Mouse (Mus musculus) CH12.LX (cell line): ENCODE results near the gene Nckap1l. TPM values are rescaled to one million over a fixed set of nuclear protein-coding genes. Genes with fewer than 3 reads are reported as not detected.

Source experiments
- DNase-seq: peaks from one replicate; pipeline ENCODE4 v3.0.0-alpha.2; 2013; ENCODE audit errors: extremely low read depth
- H3K27ac ChIP-seq: 2 replicates; pipeline ENCODE4 v1.5.1; 2012; ENCODE audit warnings: low read depth, mild to moderate bottlenecking, control low read depth, moderate library complexity; ENCODE audit not compliant: insufficient read depth
- H3K27me3 ChIP-seq: replicated peaks from 2 replicates; pipeline ENCODE3; 2012; ENCODE audit warnings: inconsistent platforms
- H3K36me3 ChIP-seq, 2 experiments: replicated peaks in 1 of 2; 2 replicates each; pipeline versions ENCODE3 to v1.6.1; 2012; ENCODE audit warnings: inconsistent platforms in 1 of 2, low read length in 1 of 2, mild to moderate bottlenecking in 1 of 2, mixed read lengths in 1 of 2, moderate library complexity in 1 of 2; ENCODE audit not compliant: control insufficient read depth in 1 of 2, insufficient read depth in 1 of 2
- H3K4me1 ChIP-seq, 2 experiments: 2 replicates each; pipeline ENCODE4 v1.6.1; 2012; ENCODE audit warnings: inconsistent platforms in 1 of 2, moderate library complexity in 1 of 2; ENCODE audit not compliant: insufficient read depth in 2 of 2, control insufficient read depth in 1 of 2
- H3K4me2 ChIP-seq: 2 replicates; pipeline ENCODE4 v1.6.1; 2012; ENCODE audit warnings: low read depth, mild to moderate bottlenecking, control low read depth; ENCODE audit not compliant: poor library complexity, insufficient read depth, severe bottlenecking
- H3K4me3 ChIP-seq, 3 experiments: fragments of 150-350 bp in 1 of 3; sonication (generic) in 1 of 3; replicated peaks in 1 of 3; 2 replicates each; pipeline versions ENCODE3 to v1.5.1; 2011 to 2012; ENCODE audit warnings: low read depth in 2 of 3, low read length in 2 of 3, mild to moderate bottlenecking in 2 of 3, moderate library complexity in 2 of 3, control low read depth in 1 of 3, improper control_type of control experiment in 1 of 3, inconsistent platforms in 1 of 3, mixed read lengths in 1 of 3; ENCODE audit not compliant: poor library complexity in 1 of 3
- H3K79me2 ChIP-seq: replicated peaks from 2 replicates; pipeline ENCODE4 v1.6.1; 2012; ENCODE audit warnings: mild to moderate bottlenecking, moderate library complexity; ENCODE audit not compliant: control insufficient read depth, poor library complexity, insufficient read depth, severe bottlenecking; ENCODE audit errors: extremely low read depth
- H3K9ac ChIP-seq: 2 replicates; pipeline ENCODE4 v1.6.1; 2012; ENCODE audit warnings: low read depth, mild to moderate bottlenecking, control low read depth, moderate library complexity; ENCODE audit not compliant: insufficient read depth
- H3K9me3 ChIP-seq: replicated peaks from 2 replicates; pipeline ENCODE3; 2012; ENCODE audit warnings: low read length, inconsistent platforms, mixed read lengths
- CHD2 ChIP-seq: IDR thresholded peaks from 2 replicates; pipeline ENCODE4 v1.6.1; 2011; ENCODE audit warnings: low read length, improper control_type of control experiment
- E2F4 ChIP-seq: IDR thresholded peaks from 2 replicates; pipeline ENCODE4 v1.6.1; 2011; ENCODE audit warnings: low read depth, low read length, improper control_type of control experiment; ENCODE audit not compliant: insufficient replicate concordance
- ELF1 ChIP-seq: IDR thresholded peaks from 2 replicates; pipeline ENCODE4 v1.6.1; 2014; ENCODE audit warnings: low read depth, mild to moderate bottlenecking, inconsistent platforms, low read length, improper control_type of control experiment
- ETS1 ChIP-seq: conservative IDR thresholded peaks from 2 replicates; pipeline ENCODE4 v1.6.1; 2012; ENCODE audit warnings: low read depth, mild to moderate bottlenecking, inconsistent platforms, low read length, improper control_type of control experiment, moderate library complexity
- GABPA ChIP-seq: IDR thresholded peaks from 2 replicates; pipeline ENCODE4 v1.6.1; 2012; ENCODE audit warnings: low read depth, low read length, improper control_type of control experiment, inconsistent platforms; ENCODE audit not compliant: insufficient replicate concordance
- HCFC1 ChIP-seq: IDR thresholded peaks from 2 replicates; pipeline ENCODE4 v1.6.1; 2012; ENCODE audit warnings: low read depth, mild to moderate bottlenecking, inconsistent platforms, low read length, improper control_type of control experiment
- IRF4 ChIP-seq: IDR thresholded peaks from 2 replicates; pipeline ENCODE4 v1.6.1; 2014; ENCODE audit warnings: low read depth, mild to moderate bottlenecking, inconsistent platforms, low read length, improper control_type of control experiment
- JUN ChIP-seq: IDR thresholded peaks from 2 replicates; pipeline ENCODE4 v1.6.1; 2011; ENCODE audit warnings: low read depth, mild to moderate bottlenecking, low read length, improper control_type of control experiment, moderate library complexity; ENCODE audit not compliant: insufficient read depth
- KAT2A ChIP-seq: IDR thresholded peaks from 2 replicates; pipeline ENCODE4 v1.6.1; 2012; ENCODE audit warnings: low read length, improper control_type of control experiment, inconsistent platforms; ENCODE audit not compliant: insufficient replicate concordance
- MAFK ChIP-seq: IDR thresholded peaks from 2 replicates; pipeline ENCODE4 v1.6.1; 2011; ENCODE audit warnings: low read length, improper control_type of control experiment; ENCODE audit not compliant: insufficient replicate concordance
- MAZ ChIP-seq: IDR thresholded peaks from 2 replicates; pipeline ENCODE4 v1.6.1; 2012; ENCODE audit warnings: low read depth, mild to moderate bottlenecking, inconsistent platforms, low read length, improper control_type of control experiment, moderate library complexity
- MEF2A ChIP-seq: IDR thresholded peaks from 2 replicates; pipeline ENCODE4 v1.6.1; 2014; ENCODE audit warnings: low read depth, mild to moderate bottlenecking, inconsistent platforms, low read length, improper control_type of control experiment, borderline replicate concordance
- MXI1 ChIP-seq: IDR thresholded peaks from 2 replicates; pipeline ENCODE4 v1.6.1; 2011; ENCODE audit warnings: mild to moderate bottlenecking, low read depth, low read length, improper control_type of control experiment
- NRF1 ChIP-seq: IDR thresholded peaks from 2 replicates; pipeline ENCODE4 v1.6.1; 2014; ENCODE audit warnings: low read depth, mild to moderate bottlenecking, inconsistent platforms, low read length, improper control_type of control experiment, moderate library complexity
- POLR2A ChIP-seq: IDR thresholded peaks from 2 replicates; pipeline ENCODE4 v1.6.1; 2011; ENCODE audit warnings: low read depth, mild to moderate bottlenecking, improper control_type of control experiment, low read length
- RAD21 ChIP-seq: IDR thresholded peaks from 2 replicates; pipeline ENCODE4 v1.6.1; 2011; ENCODE audit warnings: low read depth, mild to moderate bottlenecking, low read length, improper control_type of control experiment, moderate library complexity
- TCF12 ChIP-seq: IDR thresholded peaks from 2 replicates; pipeline ENCODE4 v1.6.1; 2014; ENCODE audit warnings: low read depth, mild to moderate bottlenecking, inconsistent platforms, low read length, improper control_type of control experiment
- USF1 ChIP-seq: IDR thresholded peaks from 2 replicates; pipeline ENCODE4 v1.6.1; 2014; ENCODE audit warnings: low read depth, mild to moderate bottlenecking, inconsistent platforms, low read length, improper control_type of control experiment
- USF2 ChIP-seq: conservative IDR thresholded peaks from 2 replicates; pipeline ENCODE4 v1.6.1; 2011; ENCODE audit warnings: low read depth, low read length, improper control_type of control experiment
- ZKSCAN1 ChIP-seq: IDR thresholded peaks from 2 replicates; pipeline ENCODE4 v1.6.1; 2012; ENCODE audit warnings: low read depth, inconsistent platforms, low read length, improper control_type of control experiment, borderline replicate concordance
- ZNF384 ChIP-seq: IDR thresholded peaks from 2 replicates; pipeline ENCODE4 v1.6.1; 2012; ENCODE audit warnings: low read depth, low read length, improper control_type of control experiment, inconsistent platforms
- dilution Hi-C: fragments of 300-500 bp; cut with MboI; formaldehyde crosslinking; loops from 2 replicates; pipeline ENCODE4 v1.14.3; 2020; ENCODE audit warnings: low sequenced_read_pairs; ENCODE audit not compliant: extremely low pct_unique_long_range_greater_than_20kb, extremely low pct_ligation_motif_present
- in situ Hi-C: fragments of 300-500 bp; cut with MboI; formaldehyde crosslinking; loops from 3 replicates; pipeline ENCODE4 v1.14.3; 2019; ENCODE audit warnings: low sequenced_read_pairs, low pct_ligation_motif_present, low pct_unique_long_range_greater_than_20kb, mixed read lengths
- polyA plus RNA-seq: library from polyadenylated mRNA; unstranded; fragments of >175 nt; gene quantifications from 2 replicates; pipeline ENCODE4 v1.2.1, GENCODE M21; 2012; ENCODE audit warnings: low read depth; ENCODE audit not compliant: insufficient read length
- total RNA-seq, 2 experiments: library from RNA; depleted of rRNA; stranded (reverse); fragments of 300-350 nt in 1 of 2; fragments of >200 nt in 1 of 2; gene quantifications; 2 replicates each; pipeline ENCODE4 v1.2.3; 2012 to 2014

The Nckap1l gene
- total and polyA plus RNA-seq, 3 experiments, result 68.6 to 109 (median 77.7) TPM

DNA sequence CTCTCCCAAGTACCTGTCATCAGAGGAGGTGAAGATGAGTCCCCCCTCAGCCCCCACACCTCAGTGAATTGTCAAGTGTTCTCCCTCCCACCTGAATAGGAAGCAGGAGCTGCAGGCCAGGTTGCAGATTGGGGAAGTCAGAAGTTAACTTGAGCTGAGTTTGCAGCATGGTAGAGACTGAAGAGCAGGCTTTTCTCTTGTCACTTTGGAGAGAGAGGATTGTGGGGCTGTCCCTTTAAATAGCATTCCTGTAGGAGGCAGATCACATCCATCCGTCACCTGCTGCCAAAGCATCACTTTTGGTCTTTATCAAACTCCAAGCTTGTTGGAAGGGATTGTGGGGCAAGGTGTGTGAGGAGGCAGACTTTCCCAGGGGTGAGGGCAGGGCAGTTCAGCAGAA is 47.1 kb downstream of the Nckap1l start:
- Histone ChIP-seq H3K4me3 (no peak overlapping the region), H3K79me2 (no peaks in the 10 kb centered on the region), H3K9me3 (no peaks in the 10 kb centered on the region), H3K27ac (no peak overlapping the region), H3K36me3 (peaks cover 59 to 99% of the 10 kb centered on the region in 2 experiments), H3K9ac (no peak overlapping the region), H3K4me2 (no peak overlapping the region), H3K27me3 (no peaks in the 10 kb centered on the region), H3K4me1 (peaks cover 0 to 7% of the 10 kb centered on the region in 2 experiments; a peak in 2 of 4 replicates)
- in situ Hi-C loops (no loop called here), dilution Hi-C loops (no loop called here)
- DNase-seq, result no peak
- no peak for TF ChIP-seq USF1
- no peak for TF ChIP-seq GABPA

DNA sequence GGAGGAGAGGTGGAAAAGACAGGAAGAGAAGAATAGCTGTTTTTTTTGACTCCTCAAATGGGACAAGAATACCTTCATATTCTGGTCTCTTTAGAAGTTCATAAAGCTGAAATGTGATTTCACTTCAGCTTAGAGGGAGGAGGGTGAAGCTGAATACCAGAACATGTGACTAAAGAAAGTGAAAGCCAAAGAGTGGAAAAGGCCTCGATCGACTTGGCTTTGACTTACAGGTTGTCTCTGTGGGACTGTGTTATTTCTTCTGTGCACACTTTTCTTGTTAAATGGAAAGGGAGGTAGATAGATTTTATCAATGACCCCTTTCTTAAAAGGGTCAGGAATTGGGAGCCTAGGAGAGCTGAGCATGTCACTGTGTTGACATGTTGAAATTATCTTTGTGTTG is 47.6 kb downstream of the Nckap1l start:
- Histone ChIP-seq H3K9ac (no peak overlapping the region), H3K4me3 (no peak overlapping the region), H3K27me3 (no peaks in the 10 kb centered on the region), H3K9me3 (no peaks in the 10 kb centered on the region), H3K4me2 (no peak overlapping the region), H3K79me2 (no peaks in the 10 kb centered on the region), H3K4me1 (peaks cover 0 to 7% of the 10 kb centered on the region in 2 experiments; a peak in 2 of 4 replicates), H3K27ac (no peak overlapping the region), H3K36me3 (peaks cover 57 to 98% of the 10 kb centered on the region in 2 experiments)
- TF ChIP-seq HCFC1, result no peak
- no peak for TF ChIP-seq ETS1
- no peak for TF ChIP-seq MEF2A
- no peak for TF ChIP-seq IRF4
- no peak for TF ChIP-seq TCF12
- TF ChIP-seq JUN, result no peak
- TF ChIP-seq USF2, result no peak
- no peak for TF ChIP-seq ZKSCAN1
- TF ChIP-seq MXI1, result no peak
- no peak for TF ChIP-seq CHD2
- TF ChIP-seq ZNF384, result no peak
- no peak for TF ChIP-seq NRF1
- no peak for TF ChIP-seq KAT2A
- no peak for TF ChIP-seq ELF1
- TF ChIP-seq RAD21, result no peak
- no peak for TF ChIP-seq MAZ
- no peak for TF ChIP-seq MAFK
- no peak for TF ChIP-seq POLR2A
- TF ChIP-seq E2F4, result no peak
- no peak for DNase-seq
- dilution Hi-C loops, result no loop called here
- in situ Hi-C loops, result no loop called here
